Mouse (Mus musculus) heart, adult 2 months (tissue): Measurements from ENCODE around the gene Ift81.

Experiments
- CTCF ChIP-seq: fragments of 200-600 bp; IDR thresholded peaks from 2 replicates; pipeline ENCODE4 v1.8.1; 2022; ENCODE audit warnings: antibody characterized with exemption, mild to moderate bottlenecking, moderate library complexity
- EP300 ChIP-seq: fragments of 200-500 bp; IDR thresholded peaks from 2 replicates; pipeline ENCODE4 v1.6.1; 2011; ENCODE audit warnings: low read depth, low read length, control low read depth; ENCODE audit not compliant: insufficient read depth
- POLR2A ChIP-seq: fragments of 200-500 bp; IDR thresholded peaks from 2 replicates; pipeline ENCODE4 v1.6.1; 2011; ENCODE audit warnings: mild to moderate bottlenecking, low read depth, low read length, control low read depth; ENCODE audit not compliant: insufficient read depth

GRCm38 (mm10) chr5:122560654-122561053, 53.7 kb downstream of the Ift81 start:
- TF ChIP-seq CTCF (no peak), POLR2A (no peak), EP300 (no peak)
